Mouse (Mus musculus) liver, adult (tissue): ENCODE results near the gene Castor1.

Source experiments
- GATA4 ChIP-seq: IDR thresholded peaks from 2 replicates; pipeline ENCODE4 v1.6.1; 2014; ENCODE audit warnings: mild to moderate bottlenecking, low read length; ENCODE audit not compliant: insufficient replicate concordance

Castor1 gene

DNA sequence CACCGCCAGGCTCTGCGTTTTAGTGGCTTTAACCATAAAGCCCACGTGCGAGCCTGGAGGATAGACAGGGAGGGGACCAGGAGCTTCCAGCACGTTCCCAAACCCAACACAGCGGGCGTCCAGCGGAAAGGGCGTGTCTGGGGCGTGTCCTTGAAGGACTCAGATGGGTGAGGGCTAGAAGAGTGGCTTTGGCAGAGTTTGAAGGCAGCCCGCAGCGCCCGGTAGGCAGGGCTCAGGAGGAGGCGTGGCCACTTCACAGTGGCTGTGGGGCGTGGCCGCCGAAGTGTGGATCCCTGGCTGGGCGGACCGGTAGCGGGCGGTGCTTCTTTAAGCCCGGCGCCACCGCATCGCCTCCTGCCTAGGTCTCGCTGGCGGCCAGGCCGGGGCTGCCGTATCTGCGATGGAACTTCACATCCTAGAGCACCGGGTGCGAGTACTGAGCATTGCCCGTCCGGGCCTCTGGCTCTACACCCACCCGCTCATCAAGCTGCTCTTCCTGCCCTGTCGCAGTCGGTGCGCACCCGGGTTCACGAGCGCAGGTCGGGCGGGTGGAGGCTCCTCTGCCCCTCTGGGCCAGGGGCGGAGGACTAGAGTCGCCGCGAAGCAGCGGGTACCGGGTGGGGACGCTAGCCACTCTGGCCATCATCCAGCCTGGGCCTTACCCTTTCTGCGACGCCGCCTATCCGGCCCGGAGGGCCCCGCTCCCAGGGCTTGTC is at the start of gene Castor1:
Gene Castor1, plus strand, starts transcription at position 312 of the 716 bp plus-strand sequence.
- TF ChIP-seq GATA4: no peak

- TF ChIP-seq GATA4: no peak
Observed at GRCm38 (mm10) chr11:4174586-4174985, 43.4 kb upstream of the Castor1 start.

DNA sequence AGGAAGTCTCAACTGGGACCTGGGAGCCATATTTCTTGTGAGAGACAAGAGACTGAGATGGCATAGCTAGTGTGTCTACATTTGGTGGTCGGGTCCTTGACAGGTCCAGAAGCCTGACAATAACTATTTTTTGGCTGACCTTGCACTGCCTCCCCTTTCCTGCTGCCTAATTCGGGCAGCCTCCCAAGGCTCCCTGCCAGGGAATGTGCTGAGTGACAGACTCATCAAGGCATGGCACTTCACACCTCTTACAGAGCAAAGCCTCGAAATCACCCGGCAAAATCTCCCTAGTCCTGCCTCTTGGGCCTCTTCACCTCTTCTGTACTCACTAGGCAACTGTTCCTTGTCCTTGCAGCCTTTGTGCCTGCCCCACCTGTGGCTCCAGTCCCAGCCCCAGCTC is 40.3 kb upstream of the Castor1 start:
- TF ChIP-seq GATA4: no peak

- TF ChIP-seq GATA4: no peak
Observed at GRCm38 (mm10) chr11:4182061-4182460, 36.0 kb upstream of the Castor1 start.

DNA sequence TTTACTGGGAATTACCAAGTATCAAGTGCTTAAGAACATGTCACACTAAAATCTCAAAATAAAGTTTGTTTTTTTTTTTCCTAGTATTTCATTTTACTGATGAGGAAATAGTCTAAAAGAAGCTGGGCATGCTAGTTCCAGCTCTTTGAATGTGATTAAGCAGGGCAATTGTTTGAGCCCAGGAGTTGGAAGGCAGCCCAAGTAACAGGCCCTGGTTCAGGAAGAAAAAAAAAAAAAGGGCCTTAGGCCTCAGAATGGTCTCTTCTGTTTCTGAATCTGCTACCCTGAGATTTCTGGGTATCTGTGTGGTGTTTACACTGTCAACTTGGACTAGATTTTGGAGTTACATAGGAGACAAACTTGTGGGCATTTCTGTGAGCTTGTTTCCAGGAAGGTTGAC is 34.5 kb upstream of the Castor1 start:
- no peak for TF ChIP-seq GATA4

GRCm38 (mm10) chr11:4184251-4184952 is 33.6 kb upstream of the Castor1 start:
- TF ChIP-seq GATA4: no peak

- no peak; the same call in 1 of the 2 replicates for TF ChIP-seq GATA4
Observed at GRCm38 (mm10) chr11:4186486-4187317, 31.3 kb upstream of the Castor1 start, which contains the start of gene Tbc1d10a. Gene Tbc1d10a (plus strand): TSS chr11:4186789.

- no peak for TF ChIP-seq GATA4
Observed at GRCm38 (mm10) chr11:4187318-4187700, 30.7 kb upstream of the Castor1 start.

DNA sequence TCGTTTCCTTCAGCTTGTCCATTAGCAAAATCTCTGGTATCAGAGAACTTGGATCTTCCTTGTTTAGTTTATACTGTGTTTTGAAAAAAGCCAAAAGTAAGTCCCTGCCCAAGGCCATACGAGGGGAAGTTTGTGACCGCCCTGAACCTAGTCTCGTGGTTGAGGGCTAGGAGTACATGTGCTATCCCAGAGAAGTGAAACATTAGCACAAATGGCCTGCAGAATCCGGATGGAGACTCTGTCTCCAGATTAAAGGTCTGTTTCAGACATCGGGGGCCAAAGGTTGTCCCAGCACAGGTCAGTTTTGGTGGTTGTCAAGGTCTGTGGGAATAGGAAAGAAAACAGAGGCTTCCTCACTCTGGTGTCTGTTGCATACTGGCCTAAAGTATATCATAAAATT is 28.8 kb upstream of the Castor1 start:
- TF ChIP-seq GATA4: no peak

DNA sequence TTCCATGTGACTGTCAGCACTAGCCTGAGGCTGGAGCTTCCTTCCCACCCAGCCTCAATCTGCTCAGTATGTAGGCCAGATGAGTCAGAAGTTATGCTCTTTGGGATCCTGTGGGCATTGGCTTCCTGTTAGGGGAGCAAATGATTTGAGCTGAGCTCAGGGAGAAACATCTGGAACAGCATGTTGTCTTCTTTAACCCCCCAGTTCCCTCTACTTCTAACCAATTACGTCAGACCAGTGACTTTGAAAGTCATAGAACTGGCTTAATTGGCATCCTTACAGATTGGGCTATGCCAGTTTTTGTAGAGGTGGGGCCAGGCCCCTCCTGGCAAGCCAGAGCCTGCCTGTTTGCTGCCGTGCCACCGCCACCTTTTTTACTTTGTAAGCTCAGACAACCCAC is 27.3 kb upstream of the Castor1 start:
- TF ChIP-seq GATA4: no peak

- no peak for TF ChIP-seq GATA4
Observed at GRCm38 (mm10) chr11:4192757-4193156, 25.3 kb upstream of the Castor1 start.

GRCm38 (mm10) chr11:4193420-4193819 is 24.6 kb upstream of the Castor1 start:
- TF ChIP-seq GATA4: no peak

GRCm38 (mm10) chr11:4195597-4196031 is 22.4 kb upstream of the Castor1 start:
- no peak for TF ChIP-seq GATA4

DNA sequence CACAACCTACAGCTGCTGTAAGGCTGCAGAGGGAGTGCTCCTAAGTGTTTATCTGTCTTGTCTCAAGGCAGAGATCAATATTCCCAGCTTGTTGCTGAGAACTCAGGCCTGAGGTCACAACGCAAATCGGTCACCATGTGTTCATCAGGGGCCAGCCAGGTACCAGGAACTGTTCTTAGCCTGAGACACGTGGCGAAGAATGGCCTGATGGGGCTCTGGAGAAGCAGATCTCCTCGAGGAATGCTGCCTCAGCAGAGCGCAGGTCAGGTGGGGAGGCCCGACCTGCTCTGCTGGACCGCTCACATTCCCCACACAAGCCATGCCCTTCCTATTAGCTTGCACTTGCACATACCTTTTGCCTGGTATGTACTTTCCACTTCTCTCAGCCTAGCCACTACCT is 21.4 kb upstream of the Castor1 start:
- no peak for TF ChIP-seq GATA4

GRCm38 (mm10) chr11:4197691-4198090 is 20.3 kb upstream of the Castor1 start:
- no peak for TF ChIP-seq GATA4
